Mouse (Mus musculus) cerebellum, adult 2 months (tissue): ENCODE measurements around the gene Gkap1. TPM values are rescaled to one million over a fixed set of nuclear protein-coding genes. Genes with fewer than 3 reads are reported as not detected.
A peak's percentile ranks its signal among the peaks of the same experiment; 100 is the strongest.

Source experiments
- DNase-seq, 2 experiments: peaks; one replicate each; pipeline ENCODE4 v3.0.0; 2021
- H3K27ac ChIP-seq: fragments of 200-500 bp; 2 replicates; pipeline ENCODE4 v1.5.1; 2012; ENCODE audit warnings: low read length, control low read depth, inconsistent platforms; ENCODE audit not compliant: insufficient read depth
- H3K27me3 ChIP-seq: fragments of 200-500 bp; 2 replicates; pipeline ENCODE4 v1.6.1; 2012; ENCODE audit warnings: inconsistent platforms, mild to moderate bottlenecking, low read length, moderate library complexity; ENCODE audit not compliant: control insufficient read depth, insufficient read depth
- H3K4me1 ChIP-seq: fragments of 200-500 bp; 2 replicates; pipeline ENCODE4 v1.6.1; 2011; ENCODE audit warnings: low read length; ENCODE audit not compliant: control insufficient read depth, insufficient read depth
- H3K4me3 ChIP-seq: fragments of 200-500 bp; replicated peaks from 2 replicates; pipeline ENCODE3; 2011; ENCODE audit warnings: mild to moderate bottlenecking, low read depth, low read length, control low read depth; ENCODE audit not compliant: insufficient read depth
- CTCF ChIP-seq: fragments of 200-500 bp; IDR thresholded peaks from 2 replicates; pipeline ENCODE4 v1.5.1; 2011; ENCODE audit warnings: low read depth, mild to moderate bottlenecking, control low read depth, low read length, moderate library complexity, borderline replicate concordance; ENCODE audit not compliant: insufficient read depth
- POLR2A ChIP-seq: fragments of 200-500 bp; IDR thresholded peaks from 2 replicates; pipeline ENCODE4 v1.6.1; 2011; ENCODE audit warnings: low read length, control low read depth, borderline replicate concordance; ENCODE audit not compliant: insufficient read depth
- WGBS: fragments of 180-500 bp; shearing (Covaris S2); methylation state at CpG from one replicate; pipeline ENCODE4 v1.1.7; 2018; 5-methylcytosine and 5-hydroxymethylcytosine counted together
- polyA plus RNA-seq: library from polyadenylated mRNA; depleted of rRNA; stranded (reverse); fragments of >200 nt; gene quantifications from 2 replicates; pipeline ENCODE4 v1.2.3, GENCODE M21; 2012

Gkap1 gene
- polyA plus RNA-seq, 1 experiment, result 30.0 TPM

- DNase-seq, result peak in 1 of 2 experiments; percentile 40
- peaks cover 6% of the 10 kb centered on the region; the same call in 1 of the 2 replicates for H3K4me1 ChIP-seq
- no peak overlapping the region for H3K27ac ChIP-seq
- WGBS, result 52% methylated on average over 3 of the region's 3 CpGs
- no peak for TF ChIP-seq POLR2A
- no peak for TF ChIP-seq CTCF
- no peaks in the 10 kb centered on the region for H3K27me3 ChIP-seq
- no peak overlapping the region for H3K4me3 ChIP-seq
Observed at GRCm38 (mm10) chr13:58197211-58197610, 78.3 kb downstream of the Gkap1 start.

- no peak for DNase-seq
- no peak overlapping the region for H3K27ac ChIP-seq
- WGBS, result 73% methylated on average over 3 of the region's 3 CpGs
- H3K27me3 ChIP-seq, result no peaks in the 10 kb centered on the region
- TF ChIP-seq CTCF (no peak), POLR2A (no peak)
- H3K4me3 ChIP-seq, result no peak overlapping the region
- peaks cover 4% of the 10 kb centered on the region; the same call in 1 of the 2 replicates for H3K4me1 ChIP-seq
Observed at GRCm38 (mm10) chr13:58194908-58195307, 80.6 kb downstream of the Gkap1 start.

- TF ChIP-seq CTCF, result no peak
- no peak for TF ChIP-seq POLR2A
- Histone ChIP-seq H3K4me1 (peaks cover 3% of the 10 kb centered on the region; the same call in 1 of the 2 replicates), H3K27me3 (no peaks in the 10 kb centered on the region), H3K27ac (no peak overlapping the region), H3K4me3 (no peak overlapping the region)
- WGBS, result 97% methylated on average over 3 of the region's 3 CpGs
- no peak for DNase-seq
Observed at GRCm38 (mm10) chr13:58193221-58193620, 82.3 kb downstream of the Gkap1 start.

- no peak overlapping the region for H3K27ac ChIP-seq
- no peak for TF ChIP-seq POLR2A
- TF ChIP-seq CTCF, result no peak
- H3K4me1 ChIP-seq, result no peaks in the 10 kb centered on the region
- 87% methylated on average over 6 of the region's 6 CpGs for WGBS
- no peak for DNase-seq
- no peaks in the 10 kb centered on the region for H3K27me3 ChIP-seq
- H3K4me3 ChIP-seq, result no peak overlapping the region
Observed at GRCm38 (mm10) chr13:58192146-58192545, 83.4 kb downstream of the Gkap1 start.

GRCm38 (mm10) chr13:58191516-58191915 is 84.0 kb downstream of the Gkap1 start:
- WGBS, result 98% methylated on average over 14 of the region's 14 CpGs
- no peaks in the 10 kb centered on the region for H3K27me3 ChIP-seq
- TF ChIP-seq CTCF, result no peak
- TF ChIP-seq POLR2A, result no peak

GRCm38 (mm10) chr13:58189473-58189872 is 86.0 kb downstream of the Gkap1 start:
- H3K27ac ChIP-seq, result no peak overlapping the region
- 74% methylated on average over 5 of the region's 5 CpGs for WGBS
- DNase-seq, result no peak
- no peak overlapping the region for H3K4me3 ChIP-seq
- no peaks in the 10 kb centered on the region for H3K27me3 ChIP-seq
- 0 out of 2 replicates have a peak, but pooled peaks cover 4% of the 10 kb centered on the region for H3K4me1 ChIP-seq
- no peak for TF ChIP-seq POLR2A
- TF ChIP-seq CTCF, result no peak

More at GRCm38 (mm10) chr13:58191516-58191915, 84.0 kb downstream of the Gkap1 start:
- Histone ChIP-seq H3K4me3 (no peak overlapping the region), H3K4me1 (no peaks in the 10 kb centered on the region), H3K27ac (no peak overlapping the region)
- DNase-seq, result no peak

GRCm38 (mm10) chr13:58188412-58188811 is 87.1 kb downstream of the Gkap1 start:
- 59% methylated on average over 4 of the region's 4 CpGs for WGBS
- Histone ChIP-seq H3K27ac (no peak overlapping the region), H3K27me3 (no peaks in the 10 kb centered on the region), H3K4me1 (0 out of 2 replicates have a peak, but pooled peaks cover 4% of the 10 kb centered on the region), H3K4me3 (no peak overlapping the region)
- TF ChIP-seq POLR2A (no peak), CTCF (peak; percentile 93)
- peak; percentile 83 to 90 for DNase-seq

- H3K27me3 ChIP-seq, result no peaks in the 10 kb centered on the region
- no peak overlapping the region for H3K4me3 ChIP-seq
- DNase-seq, result no peak
- 0 out of 2 replicates have a peak, but pooled peaks cover 4% of the 10 kb centered on the region for H3K4me1 ChIP-seq
- no peak overlapping the region for H3K27ac ChIP-seq
- no peak for TF ChIP-seq CTCF
- no peak for TF ChIP-seq POLR2A
- WGBS, result 89% methylated on average over 3 of the region's 3 CpGs
Observed at GRCm38 (mm10) chr13:58187751-58188150, 87.7 kb downstream of the Gkap1 start.
